Mouse (Mus musculus) stomach, postnatal 0 days (tissue): ENCODE results near the gene Xrcc2.

ENCODE experiments used
- CTCF ChIP-seq: IDR thresholded peaks from 2 replicates; pipeline ENCODE4 v1.5.1; 2016; ENCODE audit warnings: antibody characterized with exemption, low read depth, mild to moderate bottlenecking, moderate library complexity
- EP300 ChIP-seq: optimal IDR thresholded peaks from 2 replicates; pipeline ENCODE3; 2016; ENCODE audit warnings: antibody characterized with exemption

- TF ChIP-seq CTCF (no peak), EP300 (no peak)
Observed at GRCm38 (mm10) chr5:25724134-25724675, 18.6 kb upstream of the Xrcc2 start.
